Mouse (Mus musculus): ENCODE results near the gene Hbp1. TPM values are rescaled to one million over a fixed set of nuclear protein-coding genes. Genes with fewer than 3 reads are reported as not detected.
A peak's percentile ranks its signal among the peaks of the same experiment; 100 is the strongest.

Gene Hbp1
- polyA plus RNA-seq, 1 experiment from 2014 or later, result 128 TPM

DNA sequence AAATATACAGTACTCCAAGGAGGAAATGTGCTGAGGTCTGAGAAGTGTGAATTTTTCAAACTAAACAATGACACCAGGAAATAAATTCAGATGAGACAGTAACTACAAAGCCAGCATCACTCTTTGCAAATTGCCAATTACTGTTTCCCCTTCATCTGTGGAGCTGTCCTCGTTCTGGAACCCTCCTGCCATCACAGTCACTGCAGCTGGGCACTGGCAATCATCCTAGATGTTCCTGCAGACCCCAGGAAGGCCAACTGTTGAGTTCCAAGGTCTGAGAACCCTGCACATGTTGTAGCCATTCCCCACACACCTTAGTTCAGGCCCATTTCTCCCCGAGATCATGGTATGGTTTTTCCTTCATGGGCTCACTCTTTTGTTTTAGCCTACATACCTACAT, 33.9 kb upstream of the Hbp1 start:
- H3K4me2 ChIP-seq (replicated peaks; ENCODE audit: low read depth, low read length), result no peak overlapping the region; the same call in 1 of the 2 replicates
- 67% methylated on average over 2 of the region's 2 CpGs for WGBS
- 0 out of 2 replicates have a peak, but pooled peaks have one; percentile 9 for ATAC-seq (ENCODE audit: low FRiP score, low TSS enrichment)

DNA sequence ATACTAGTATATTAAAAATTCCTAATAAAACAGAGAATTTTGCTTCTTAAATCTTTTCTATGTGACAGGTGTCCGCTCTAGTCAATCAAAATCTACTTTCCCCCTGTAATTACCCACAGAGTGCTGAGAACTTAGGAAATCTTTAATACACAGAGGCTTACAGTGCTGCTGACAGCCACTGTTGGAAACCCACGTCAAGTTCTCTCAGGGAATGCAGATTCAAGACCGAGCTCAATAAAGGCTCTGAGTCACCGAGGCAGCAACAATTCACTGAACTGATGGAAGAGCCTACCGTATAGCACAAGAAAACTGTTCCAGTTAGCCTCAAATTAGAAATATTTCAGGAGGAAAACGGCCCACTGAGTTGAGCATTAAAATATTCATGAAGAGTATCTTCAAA, 33.4 kb upstream of the Hbp1 start:
- 88% methylated on average over 6 of the region's 6 CpGs for WGBS
- H3K36me3 ChIP-seq (ENCODE audit: control insufficient read depth, insufficient read depth, low read length), result no peaks in the 10 kb centered on the region; the same call in 1 of the 2 replicates
- no peaks in the 10 kb centered on the region for H3K27me3 ChIP-seq (ENCODE audit: control insufficient read depth, insufficient read depth, low read length)
- H3K4me3 ChIP-seq (ENCODE audit: low read length), result no peak overlapping the region
- no peaks in the 10 kb centered on the region for H3K9me3 ChIP-seq (ENCODE audit: control insufficient read depth, low read length)
- no peak overlapping the region for H3K4me2 ChIP-seq (replicated peaks; ENCODE audit: low read depth, low read length)
- H3K4me1 ChIP-seq (ENCODE audit: control insufficient read depth, insufficient read depth, low read length), result 0 out of 2 replicates have a peak, but pooled peaks cover 2% of the 10 kb centered on the region
- no peak overlapping the region for H3K27ac ChIP-seq (ENCODE audit: low read depth, low read length)
- no peak for ATAC-seq (ENCODE audit: low FRiP score, low TSS enrichment)
- no peak overlapping the region for H3K9ac ChIP-seq (ENCODE audit: low read depth, low read length)

More for the DNA sequence above, 33.9 kb upstream of the Hbp1 start:
- Histone ChIP-seq H3K9ac (ENCODE audit: low read depth, low read length) (no peak overlapping the region), H3K27ac (ENCODE audit: low read depth, low read length) (no peak overlapping the region), H3K4me1 (ENCODE audit: control insufficient read depth, insufficient read depth, low read length) (0 out of 2 replicates have a peak, but pooled peaks cover 2% of the 10 kb centered on the region), H3K4me3 (ENCODE audit: low read length) (no peak overlapping the region), H3K9me3 (ENCODE audit: control insufficient read depth, low read length) (no peaks in the 10 kb centered on the region), H3K27me3 (ENCODE audit: control insufficient read depth, insufficient read depth, low read length) (no peaks in the 10 kb centered on the region), H3K36me3 (ENCODE audit: control insufficient read depth, insufficient read depth, low read length) (no peaks in the 10 kb centered on the region; the same call in 1 of the 2 replicates)

- no peak for ATAC-seq (ENCODE audit: low FRiP score, low TSS enrichment)
- no peaks in the 10 kb centered on the region for H3K9me3 ChIP-seq (ENCODE audit: control insufficient read depth, low read length)
- H3K4me3 ChIP-seq (ENCODE audit: low read length), result no peak overlapping the region
- 69% methylated on average over 7 of the region's 7 CpGs for WGBS
- no peaks in the 10 kb centered on the region; the same call in 1 of the 2 replicates for H3K36me3 ChIP-seq (ENCODE audit: control insufficient read depth, insufficient read depth, low read length)
- no peak overlapping the region for H3K4me2 ChIP-seq (replicated peaks; ENCODE audit: low read depth, low read length)
- H3K27ac ChIP-seq (ENCODE audit: low read depth, low read length), result no peak overlapping the region
- 0 out of 2 replicates have a peak, but pooled peaks cover 2% of the 10 kb centered on the region for H3K4me1 ChIP-seq (ENCODE audit: control insufficient read depth, insufficient read depth, low read length)
- H3K9ac ChIP-seq (ENCODE audit: low read depth, low read length), result no peak overlapping the region
- H3K27me3 ChIP-seq (ENCODE audit: control insufficient read depth, insufficient read depth, low read length), result no peaks in the 10 kb centered on the region
Measured at GRCm38 (mm10) chr12:31983238-31983637, 32.9 kb upstream of the Hbp1 start.

DNA sequence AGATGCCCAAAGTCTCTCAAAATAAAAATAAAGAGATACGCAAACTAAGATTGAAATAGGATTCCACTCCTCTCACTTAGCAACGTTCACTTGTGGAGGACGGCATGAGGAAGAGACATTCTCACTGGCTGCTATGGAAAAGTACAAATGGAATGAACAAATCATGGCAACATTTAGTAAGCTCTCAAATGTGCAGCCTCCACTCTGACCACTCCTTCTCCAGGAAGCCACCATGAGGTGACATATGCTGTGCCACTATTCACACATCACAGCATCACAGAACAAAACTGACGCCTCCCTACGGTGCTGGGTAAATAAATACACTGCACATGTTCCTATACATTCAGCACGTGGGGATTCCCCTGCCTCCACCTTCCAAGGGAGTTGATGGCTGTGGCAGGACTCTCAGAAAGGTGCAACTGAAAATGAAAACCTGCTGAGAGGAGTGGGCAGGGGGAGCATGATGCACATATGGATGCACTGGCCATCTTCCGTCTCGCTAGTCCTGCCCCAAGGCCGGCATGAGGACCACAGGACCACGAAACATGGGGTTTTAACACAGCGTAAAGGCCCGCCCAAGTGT, 27.4 kb upstream of the Hbp1 start:
- peaks cover 9% of the 10 kb centered on the region; the same call in 1 of the 2 replicates for H3K4me1 ChIP-seq (ENCODE audit: control insufficient read depth, insufficient read depth, low read length)
- no peaks in the 10 kb centered on the region for H3K36me3 ChIP-seq (ENCODE audit: control insufficient read depth, insufficient read depth, low read length)
- H3K4me2 ChIP-seq (replicated peaks; ENCODE audit: low read depth, low read length), result no peak overlapping the region
- H3K27me3 ChIP-seq (ENCODE audit: control insufficient read depth, insufficient read depth, low read length), result no peaks in the 10 kb centered on the region
- no peak overlapping the region for H3K27ac ChIP-seq (ENCODE audit: low read depth, low read length)
- no peak overlapping the region for H3K9ac ChIP-seq (ENCODE audit: low read depth, low read length)
- H3K4me3 ChIP-seq (ENCODE audit: low read length), result no peak overlapping the region
- 70% methylated on average over 12 of the region's 12 CpGs for WGBS
- no peaks in the 10 kb centered on the region for H3K9me3 ChIP-seq (ENCODE audit: control insufficient read depth, low read length)
- no peak for ATAC-seq (ENCODE audit: low FRiP score, low TSS enrichment)

DNA sequence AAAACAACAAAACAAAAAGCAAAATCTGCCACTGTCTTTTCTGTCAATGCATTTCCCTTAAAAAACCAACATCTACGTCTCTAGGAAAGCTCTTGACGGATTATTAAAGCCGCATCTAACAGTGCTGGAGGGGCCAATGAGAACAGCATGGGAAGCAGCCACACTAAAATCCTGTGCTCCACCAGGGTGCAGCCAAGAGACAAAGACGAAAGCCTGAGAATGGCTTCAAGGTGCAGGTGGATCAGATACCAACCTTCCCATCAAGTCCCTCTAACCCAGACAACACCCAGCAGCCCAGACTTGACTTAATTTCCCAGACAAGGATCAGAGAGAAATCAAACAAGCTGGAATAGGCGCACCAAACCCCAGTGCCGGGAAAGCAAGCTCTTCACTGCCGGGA, 26.2 kb upstream of the Hbp1 start:
- H3K36me3 ChIP-seq (ENCODE audit: control insufficient read depth, insufficient read depth, low read length), result no peaks in the 10 kb centered on the region
- WGBS, result 55% methylated on average over 7 of the region's 7 CpGs
- no peak overlapping the region for H3K4me2 ChIP-seq (replicated peaks; ENCODE audit: low read depth, low read length)
- H3K4me1 ChIP-seq (ENCODE audit: control insufficient read depth, insufficient read depth, low read length), result peaks cover 9% of the 10 kb centered on the region; the same call in 1 of the 2 replicates
- ATAC-seq (ENCODE audit: low FRiP score, low TSS enrichment), result no peak
- H3K27me3 ChIP-seq (ENCODE audit: control insufficient read depth, insufficient read depth, low read length), result no peaks in the 10 kb centered on the region
- no peak overlapping the region for H3K27ac ChIP-seq (ENCODE audit: low read depth, low read length)
- H3K9ac ChIP-seq (ENCODE audit: low read depth, low read length), result no peak overlapping the region
- H3K9me3 ChIP-seq (ENCODE audit: control insufficient read depth, low read length), result no peaks in the 10 kb centered on the region
- no peak overlapping the region for H3K4me3 ChIP-seq (ENCODE audit: low read length)

DNA sequence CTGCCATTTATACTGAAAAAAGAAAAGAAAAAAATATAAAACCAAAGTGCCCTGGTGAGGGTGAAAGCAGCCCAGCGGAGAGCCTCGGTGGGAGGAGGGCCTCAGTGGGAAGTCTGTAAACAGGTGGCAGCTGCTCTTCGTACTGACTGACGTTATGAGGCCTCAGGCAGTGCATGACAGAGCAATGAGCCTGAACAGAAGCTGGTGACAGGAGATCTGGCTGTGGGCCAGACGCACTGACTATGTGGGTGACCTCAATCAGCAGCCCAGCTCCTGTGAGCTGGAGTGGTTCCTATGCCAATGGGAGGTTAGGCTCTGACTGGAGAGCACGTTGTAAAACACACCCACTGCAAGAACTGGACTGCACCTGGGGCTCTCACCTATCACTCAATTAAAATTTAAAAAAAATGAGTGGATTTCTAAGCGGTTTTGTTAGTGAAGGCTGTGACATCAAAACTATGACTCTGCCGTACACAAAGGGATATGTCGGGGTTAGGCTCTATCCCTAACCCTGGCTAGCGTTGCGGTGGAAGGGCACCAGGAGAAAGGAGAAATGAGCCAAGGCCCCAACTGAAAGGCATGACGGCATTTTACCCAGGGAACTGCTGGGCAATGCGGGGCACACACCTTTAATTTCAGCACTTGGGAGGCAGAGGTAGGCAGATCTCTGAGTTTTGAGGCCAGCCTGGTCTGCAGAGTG, 23.3 kb upstream of the Hbp1 start:
- peak; percentile 95 for ATAC-seq (ENCODE audit: low FRiP score, low TSS enrichment)
- Histone ChIP-seq H3K9ac (ENCODE audit: low read depth, low read length) (no peak overlapping the region), H3K9me3 (ENCODE audit: control insufficient read depth, low read length) (no peaks in the 10 kb centered on the region), H3K4me1 (ENCODE audit: control insufficient read depth, insufficient read depth, low read length) (peaks cover 9% of the 10 kb centered on the region; the same call in 1 of the 2 replicates), H3K27ac (ENCODE audit: low read depth, low read length) (no peak overlapping the region), H3K4me2 (replicated peaks; ENCODE audit: low read depth, low read length) (no peak overlapping the region), H3K4me3 (ENCODE audit: low read length) (no peak overlapping the region), H3K36me3 (ENCODE audit: control insufficient read depth, insufficient read depth, low read length) (no peaks in the 10 kb centered on the region), H3K27me3 (ENCODE audit: control insufficient read depth, insufficient read depth, low read length) (no peaks in the 10 kb centered on the region)
- 44% methylated on average over 13 of the region's 13 CpGs for WGBS

- Histone ChIP-seq H3K4me2 (replicated peaks; ENCODE audit: low read depth, low read length) (no peak overlapping the region), H3K27ac (ENCODE audit: low read depth, low read length) (no peak overlapping the region), H3K9ac (ENCODE audit: low read depth, low read length) (no peak overlapping the region), H3K9me3 (ENCODE audit: control insufficient read depth, low read length) (no peaks in the 10 kb centered on the region), H3K4me3 (ENCODE audit: low read length) (no peak overlapping the region), H3K27me3 (ENCODE audit: control insufficient read depth, insufficient read depth, low read length) (no peaks in the 10 kb centered on the region), H3K36me3 (ENCODE audit: control insufficient read depth, insufficient read depth, low read length) (no peaks in the 10 kb centered on the region), H3K4me1 (ENCODE audit: control insufficient read depth, insufficient read depth, low read length) (peaks cover 9% of the 10 kb centered on the region; the same call in 1 of the 2 replicates)
- 89% methylated on average over 8 of the region's 8 CpGs for WGBS
- no peak for ATAC-seq (ENCODE audit: low FRiP score, low TSS enrichment)
Measured at GRCm38 (mm10) chr12:31971547-31971946, 21.2 kb upstream of the Hbp1 start.

- H3K4me3 ChIP-seq (ENCODE audit: low read length), result no peak overlapping the region
- H3K9me3 ChIP-seq (ENCODE audit: control insufficient read depth, low read length), result no peaks in the 10 kb centered on the region
- H3K4me2 ChIP-seq (replicated peaks; ENCODE audit: low read depth, low read length), result no peak overlapping the region
- no peaks in the 10 kb centered on the region for H3K36me3 ChIP-seq (ENCODE audit: control insufficient read depth, insufficient read depth, low read length)
- WGBS, result 41% methylated on average over 1 of the region's 1 CpGs
- no peak for ATAC-seq (ENCODE audit: low FRiP score, low TSS enrichment)
- H3K4me1 ChIP-seq (ENCODE audit: control insufficient read depth, insufficient read depth, low read length), result peaks cover 9% of the 10 kb centered on the region; the same call in 1 of the 2 replicates
- no peaks in the 10 kb centered on the region for H3K27me3 ChIP-seq (ENCODE audit: control insufficient read depth, insufficient read depth, low read length)
- H3K9ac ChIP-seq (ENCODE audit: low read depth, low read length), result no peak overlapping the region
- no peak overlapping the region for H3K27ac ChIP-seq (ENCODE audit: low read depth, low read length)
Measured at GRCm38 (mm10) chr12:31969111-31969510, 18.8 kb upstream of the Hbp1 start.

GRCm38 (mm10) chr12:31967536-31967935, 17.2 kb upstream of the Hbp1 start:
- ATAC-seq (ENCODE audit: low FRiP score, low TSS enrichment), result peak; percentile 52; the same call in 1 of the 2 replicates
- H3K9ac ChIP-seq (ENCODE audit: low read depth, low read length), result no peak overlapping the region
- H3K4me2 ChIP-seq (replicated peaks; ENCODE audit: low read depth, low read length), result no peak overlapping the region
- WGBS, result 9% methylated on average over 2 of the region's 2 CpGs
- H3K27ac ChIP-seq (ENCODE audit: low read depth, low read length), result no peak overlapping the region
- H3K4me1 ChIP-seq (ENCODE audit: control insufficient read depth, insufficient read depth, low read length), result no peaks in the 10 kb centered on the region
- no peaks in the 10 kb centered on the region for H3K9me3 ChIP-seq (ENCODE audit: control insufficient read depth, low read length)
- no peak overlapping the region for H3K4me3 ChIP-seq (ENCODE audit: low read length)
- no peaks in the 10 kb centered on the region for H3K36me3 ChIP-seq (ENCODE audit: control insufficient read depth, insufficient read depth, low read length)
- no peaks in the 10 kb centered on the region for H3K27me3 ChIP-seq (ENCODE audit: control insufficient read depth, insufficient read depth, low read length)
